Mouse (Mus musculus) right cerebral cortex, postnatal 14 days (tissue): Measurements from ENCODE around the gene Samhd1.
A peak's percentile ranks its signal among the peaks of the same experiment; 100 is the strongest.

Experiments
- DNase-seq: peaks from one replicate; pipeline ENCODE4 v3.0.0; 2022

Samhd1 gene

DNA sequence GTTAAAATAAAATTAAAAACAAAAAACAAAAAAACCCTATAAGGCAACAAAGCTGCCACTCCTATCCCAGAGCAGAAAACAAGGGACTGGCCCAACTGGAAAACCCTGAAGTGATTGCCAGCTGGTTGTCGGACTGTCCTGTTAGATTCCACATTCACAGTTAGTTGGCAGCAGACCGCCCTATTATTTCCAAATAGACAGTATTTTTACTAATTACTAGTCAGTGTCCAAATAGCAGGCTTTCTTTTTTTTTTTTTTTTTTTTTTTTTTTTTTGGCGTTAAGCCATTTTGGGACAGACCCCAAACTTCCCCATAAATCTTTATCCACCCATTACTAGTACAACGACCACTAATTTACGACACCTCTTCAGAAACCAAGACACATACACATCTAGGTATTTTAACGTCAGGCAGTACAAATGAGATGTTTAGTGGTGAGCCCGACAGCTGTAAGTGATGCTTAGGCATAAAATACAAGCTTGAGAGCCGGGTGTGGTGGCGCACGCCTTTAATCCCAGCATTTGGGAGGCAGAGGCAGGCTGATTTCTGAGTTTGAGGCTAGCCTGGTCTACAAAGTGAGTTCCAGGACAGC is 560 bp upstream of the Samhd1 start:
- no peak for DNase-seq

DNA sequence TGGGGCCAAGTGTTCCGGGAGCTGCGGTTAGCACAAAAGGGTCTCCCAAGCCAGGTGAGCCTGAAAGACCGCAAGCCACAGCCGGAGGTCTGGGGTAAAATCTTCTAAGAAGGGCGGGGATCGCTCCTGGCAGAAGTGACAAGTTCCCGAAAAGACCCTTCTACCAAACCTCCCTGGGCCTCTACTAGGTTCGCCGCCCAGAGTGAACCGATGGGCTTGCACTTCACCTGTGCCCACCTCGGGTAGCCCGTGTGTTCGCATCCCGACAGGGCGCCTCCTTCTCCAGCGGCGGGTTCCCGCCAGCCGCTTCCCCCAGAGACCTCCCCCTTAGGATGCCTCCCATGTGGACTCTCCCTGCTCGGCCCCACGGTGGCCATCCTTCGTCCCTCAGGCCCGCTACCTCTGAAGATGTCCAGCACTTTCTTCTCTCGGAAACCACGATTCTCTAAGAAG is 560 bp downstream of the Samhd1 start:
- no peak for DNase-seq

DNA sequence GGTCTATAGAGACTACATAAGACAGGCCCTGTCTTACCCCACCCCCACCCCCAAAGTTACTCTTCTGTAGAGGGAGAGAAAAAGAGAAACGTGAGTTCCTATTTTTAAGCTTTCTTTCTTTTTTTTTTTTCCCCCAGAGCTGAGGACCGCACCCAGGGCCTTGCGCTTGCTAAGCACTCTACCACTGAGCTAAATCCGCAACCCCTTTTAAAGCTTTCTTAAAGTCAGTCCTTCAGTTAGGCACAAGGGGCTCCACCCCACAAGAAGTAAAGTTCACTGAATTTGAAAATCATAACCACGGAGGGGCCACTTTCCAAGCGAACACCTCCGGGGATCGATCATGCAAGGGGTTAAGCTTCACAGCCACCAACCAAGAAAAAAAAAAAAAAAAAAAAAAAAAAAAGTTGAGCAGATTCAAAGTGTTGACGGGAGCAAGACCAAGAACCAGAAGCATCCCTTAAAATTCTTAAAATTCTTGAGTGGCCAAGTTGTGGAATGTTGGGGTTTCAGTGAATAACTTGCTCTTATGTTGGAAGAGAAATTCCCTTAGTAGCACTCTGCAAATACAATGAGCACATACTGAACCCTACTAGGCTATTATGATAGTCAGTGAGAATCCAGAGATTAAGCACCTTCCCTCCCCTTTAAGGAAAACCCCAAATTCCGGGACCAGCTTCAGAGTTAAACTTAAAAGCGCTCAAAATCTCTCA is 1.1 kb downstream of the Samhd1 start:
- no peak for DNase-seq

DNA sequence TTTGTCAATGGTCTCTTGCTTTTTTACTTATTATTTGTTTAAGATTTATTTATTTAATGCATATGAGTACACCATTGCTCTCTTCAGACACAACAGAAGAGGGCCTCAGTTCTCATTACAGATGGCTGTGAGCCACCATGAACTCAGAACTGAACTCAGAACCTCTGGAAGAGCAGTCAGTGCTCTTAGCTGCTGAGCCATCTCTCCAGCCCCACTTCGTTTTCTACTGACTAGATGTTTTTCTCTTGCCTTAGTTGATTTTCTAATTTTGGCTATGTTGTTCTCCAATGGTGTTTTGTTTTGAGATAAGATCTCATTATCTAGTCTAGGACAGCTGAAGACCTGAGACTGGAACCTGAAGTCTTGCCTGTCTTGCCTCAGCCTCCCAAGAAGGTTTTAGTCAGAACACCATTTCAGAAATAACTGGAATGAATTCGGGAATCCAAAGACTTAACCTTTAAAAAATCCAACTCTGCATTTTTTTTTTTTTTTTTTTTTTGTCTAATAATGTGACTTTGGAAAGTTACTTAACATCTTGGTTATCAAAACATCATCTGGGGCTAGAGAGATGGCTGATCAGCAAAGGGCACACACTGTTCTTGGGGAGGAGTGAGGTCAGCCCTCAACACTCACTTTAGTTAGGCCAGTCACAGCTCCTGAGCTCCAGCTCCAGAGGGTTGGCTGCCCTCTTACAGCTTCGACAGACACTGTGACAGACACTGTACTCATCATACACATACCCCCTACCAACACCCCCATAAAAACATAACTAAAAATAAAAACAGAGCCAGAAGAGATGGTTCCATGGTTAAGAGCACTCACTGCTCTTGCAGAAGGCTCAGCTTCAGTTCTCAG is 2.2 kb downstream of the Samhd1 start:
- DNase-seq, result no peak

DNA sequence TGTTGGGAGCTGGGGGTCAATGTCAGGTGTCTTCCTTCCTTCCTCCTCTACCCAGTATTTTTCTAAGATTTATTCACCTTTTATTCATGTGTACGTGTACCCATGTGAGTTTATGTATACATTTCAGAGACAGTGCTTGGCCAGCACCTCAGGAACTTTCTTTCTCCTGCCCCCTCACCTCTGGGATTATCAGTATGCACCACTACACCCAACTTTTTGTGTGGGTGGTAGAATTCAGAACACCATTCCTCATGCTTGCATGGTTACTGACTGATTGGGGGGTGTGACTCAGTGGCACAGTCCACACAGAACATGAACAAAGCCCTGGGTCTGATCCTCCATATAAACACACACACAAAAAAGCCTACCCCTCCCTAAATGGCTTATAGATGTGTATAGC is 3.0 kb downstream of the Samhd1 start:
- DNase-seq, result no peak

DNA sequence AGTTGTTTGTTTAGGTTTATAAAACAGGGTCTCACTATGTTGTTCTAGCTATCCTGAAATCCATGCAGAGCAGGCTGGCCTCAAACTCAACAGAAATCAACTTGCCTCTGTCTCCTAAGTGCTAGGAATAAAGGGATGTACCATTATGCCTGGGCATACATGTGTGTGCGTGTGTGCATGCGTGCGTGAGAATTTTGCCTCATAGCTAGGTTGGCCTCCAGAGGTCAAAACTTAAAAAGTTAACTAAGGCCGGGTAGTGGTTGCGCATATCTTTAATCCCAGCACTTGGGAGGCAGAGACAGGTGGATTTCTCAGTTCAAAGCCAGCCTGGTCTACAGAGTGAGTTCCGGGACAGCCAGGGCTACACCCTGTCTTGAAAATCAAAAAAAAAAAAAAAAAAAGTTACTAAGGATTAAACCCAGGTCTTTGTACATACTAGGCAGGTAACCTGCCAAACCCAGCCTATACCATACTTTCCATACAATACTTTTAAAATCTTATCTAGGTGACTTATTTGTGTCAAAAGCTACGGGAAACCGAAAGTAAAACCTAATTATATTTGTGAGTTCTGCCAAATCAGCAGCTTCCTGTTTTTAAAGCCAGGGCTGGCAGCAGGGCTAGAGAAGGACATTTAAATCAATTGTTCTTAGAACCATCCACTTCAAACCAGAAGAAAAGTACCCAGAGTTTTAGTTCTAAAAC is 4.1 kb downstream of the Samhd1 start:
- no peak for DNase-seq

DNA sequence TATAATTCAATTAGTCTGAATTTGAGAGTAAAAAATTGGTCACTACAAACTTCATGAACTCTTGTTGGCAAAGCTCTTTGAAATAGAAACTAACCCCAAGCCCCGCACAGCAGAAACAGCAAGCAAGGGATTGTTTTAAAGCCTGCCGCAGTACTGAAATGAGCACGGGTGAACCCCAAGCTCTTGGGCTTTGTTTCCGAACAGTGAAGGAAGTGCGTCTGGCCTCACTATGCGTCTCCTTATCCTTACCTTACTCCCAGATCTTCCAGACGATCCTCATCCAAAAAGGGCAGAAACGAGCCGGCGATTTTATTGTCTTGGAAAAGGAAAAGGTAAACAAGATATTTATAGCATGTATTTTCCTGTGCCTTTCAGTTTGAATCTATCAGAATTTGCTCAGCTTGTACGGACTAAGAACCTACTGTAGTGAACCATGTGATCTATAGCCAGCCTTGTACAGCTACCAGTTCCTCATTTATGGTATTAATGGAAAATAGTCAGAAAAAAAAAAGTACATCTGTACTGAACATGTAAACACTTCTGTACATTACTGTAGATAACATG is 5.4 kb downstream of the Samhd1 start:
- DNase-seq, result no peak

DNA sequence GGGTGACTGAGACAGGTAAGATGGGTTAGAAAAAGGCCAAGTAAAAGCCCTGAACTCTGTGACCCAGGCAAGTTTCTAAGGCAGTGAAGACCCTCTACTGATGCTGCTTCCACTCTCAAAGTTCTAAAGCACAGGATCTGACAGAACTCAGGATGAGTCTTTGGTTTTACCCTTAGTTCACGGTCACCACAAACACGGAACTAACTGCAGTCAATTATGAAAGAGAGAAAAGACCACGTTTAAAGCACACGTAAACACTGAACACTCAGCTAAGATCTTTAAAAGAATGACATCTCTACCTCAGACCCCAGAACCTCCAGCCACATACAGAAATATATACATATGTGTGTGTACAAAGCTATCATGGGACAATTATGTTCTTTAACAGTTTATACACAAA is 6.0 kb downstream of the Samhd1 start:
- DNase-seq, result no peak

DNA sequence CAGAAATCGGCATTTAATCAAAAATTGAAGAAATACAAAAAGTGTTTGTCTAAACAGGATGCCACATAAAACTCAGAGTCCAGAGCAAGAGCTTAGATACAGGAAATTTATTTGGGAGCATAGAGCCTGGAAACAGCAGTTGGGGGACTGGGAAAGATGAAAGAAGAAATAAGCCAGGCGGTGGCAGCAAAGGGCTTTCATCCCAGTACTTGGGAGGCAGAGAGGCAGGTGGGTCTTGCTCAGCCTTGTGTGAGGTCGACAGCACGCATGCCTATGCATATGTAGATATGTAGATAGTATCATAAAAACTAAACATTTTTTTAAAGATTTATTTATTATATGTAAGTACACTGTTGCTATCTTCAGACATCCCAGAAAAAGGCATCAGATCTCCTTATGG is 7.0 kb downstream of the Samhd1 start:
- DNase-seq, result peak; percentile 34

DNA sequence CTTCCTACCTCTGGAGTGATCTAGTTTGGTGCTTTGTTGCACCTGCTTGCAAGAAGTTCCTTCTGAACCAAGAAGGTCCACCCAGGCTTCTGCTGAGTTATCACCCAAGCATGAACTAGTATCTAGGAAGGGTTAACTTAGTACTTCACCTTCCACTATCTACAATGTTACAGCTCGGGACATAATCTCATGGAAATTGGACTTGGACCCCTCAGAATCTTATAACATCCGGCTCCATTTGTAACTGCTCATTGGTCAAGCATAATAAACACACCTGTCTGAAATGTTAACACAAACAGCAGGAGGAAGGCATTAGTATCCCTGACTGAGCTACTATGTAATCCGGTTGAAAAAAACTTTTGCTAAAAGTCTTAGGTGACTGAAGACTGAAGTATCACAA is 7.7 kb downstream of the Samhd1 start:
- no peak for DNase-seq

DNA sequence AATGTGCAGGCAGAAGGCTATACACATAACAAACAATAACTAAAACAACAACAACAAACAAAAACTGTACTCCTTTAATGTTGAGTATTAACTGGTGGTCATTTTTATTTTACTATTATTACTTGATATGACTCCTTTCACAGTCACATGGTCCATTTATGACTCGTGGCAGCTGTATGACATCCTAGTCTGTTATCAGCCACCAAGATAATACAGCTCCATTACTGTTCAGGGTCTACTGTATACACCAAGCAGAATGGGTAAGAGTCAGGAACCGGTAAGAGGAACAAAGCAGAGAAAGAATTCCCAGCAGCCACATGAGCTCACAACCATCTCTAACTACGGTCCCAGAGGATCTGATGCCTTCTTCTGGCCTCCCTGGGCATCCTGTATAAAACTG is 9.8 kb downstream of the Samhd1 start:
- DNase-seq, result no peak

DNA sequence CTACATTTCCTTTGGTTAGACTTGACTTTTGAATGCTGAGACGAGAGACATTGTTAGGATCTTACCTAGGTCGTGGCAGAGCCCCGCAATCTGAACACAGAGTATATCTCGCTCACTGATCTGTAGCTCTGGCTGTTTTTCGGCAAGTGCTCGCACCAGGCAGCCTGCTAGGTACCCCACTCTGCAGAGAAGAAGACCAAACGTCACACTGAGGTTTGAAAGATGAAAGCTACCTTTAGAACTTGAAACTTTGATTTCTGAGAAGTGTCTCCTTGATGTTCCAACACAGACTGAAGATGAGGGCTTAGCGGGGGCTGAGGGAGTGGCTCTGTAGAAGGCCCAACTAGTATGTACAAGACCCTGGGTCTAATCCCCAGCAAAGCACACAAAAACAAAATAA is 13.3 kb downstream of the Samhd1 start:
- DNase-seq, result no peak

DNA sequence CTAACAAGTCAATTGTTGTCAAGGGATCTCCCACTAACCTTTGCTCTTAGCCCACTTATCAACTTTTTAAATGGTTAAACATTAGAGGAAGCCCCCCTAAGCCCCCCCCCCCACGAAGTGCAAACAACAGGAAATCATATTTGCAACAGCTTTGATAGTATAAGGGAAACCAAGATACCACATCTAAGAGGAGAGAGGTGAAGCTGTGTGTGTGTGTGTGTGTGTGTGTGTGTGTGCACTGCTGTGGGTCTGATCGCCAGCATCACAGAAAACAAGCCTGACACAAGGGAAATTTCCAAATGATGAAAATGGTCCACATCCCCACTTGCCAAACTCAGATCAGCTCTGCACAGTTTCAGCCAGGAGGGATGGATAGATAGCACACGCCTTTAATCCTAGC is 16.0 kb downstream of the Samhd1 start:
- no peak for DNase-seq

DNA sequence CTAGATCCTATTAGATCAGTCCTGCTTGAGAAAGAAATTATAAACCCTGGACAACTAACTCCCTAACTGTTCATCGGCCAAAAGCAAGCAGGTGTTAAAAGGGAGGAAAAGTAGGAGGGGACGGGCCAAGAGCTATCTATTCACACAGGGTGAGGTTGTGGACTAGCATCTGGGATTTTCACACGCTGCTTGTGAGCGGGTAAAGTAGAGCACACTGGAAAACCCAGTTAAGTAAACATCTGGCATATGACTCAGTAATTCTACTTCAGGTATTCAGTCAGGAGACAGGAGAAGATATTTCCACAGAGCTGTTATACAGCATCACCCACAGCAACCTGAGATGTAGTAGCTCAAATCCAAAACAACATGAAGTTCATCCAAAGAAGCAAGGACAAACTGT is 16.5 kb downstream of the Samhd1 start:
- DNase-seq, result no peak

DNA sequence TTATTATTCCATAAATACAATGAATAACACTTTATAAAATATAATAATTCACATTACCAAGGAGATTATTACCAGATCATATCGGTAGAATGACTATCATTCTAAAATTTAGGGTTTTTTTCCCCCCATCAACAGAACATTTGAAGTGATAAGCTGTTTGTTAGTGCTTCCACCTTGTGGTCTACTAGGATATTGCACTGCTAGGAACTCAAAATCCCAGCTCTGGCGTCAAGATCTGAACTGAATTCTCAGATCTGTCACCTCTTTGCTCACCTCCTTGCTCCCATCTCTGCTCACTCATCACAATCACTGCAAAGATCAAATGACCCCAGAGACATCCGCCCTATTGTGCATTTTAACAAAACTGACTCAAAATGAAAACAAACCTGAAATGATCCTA is 18.1 kb downstream of the Samhd1 start:
- DNase-seq, result no peak

DNA sequence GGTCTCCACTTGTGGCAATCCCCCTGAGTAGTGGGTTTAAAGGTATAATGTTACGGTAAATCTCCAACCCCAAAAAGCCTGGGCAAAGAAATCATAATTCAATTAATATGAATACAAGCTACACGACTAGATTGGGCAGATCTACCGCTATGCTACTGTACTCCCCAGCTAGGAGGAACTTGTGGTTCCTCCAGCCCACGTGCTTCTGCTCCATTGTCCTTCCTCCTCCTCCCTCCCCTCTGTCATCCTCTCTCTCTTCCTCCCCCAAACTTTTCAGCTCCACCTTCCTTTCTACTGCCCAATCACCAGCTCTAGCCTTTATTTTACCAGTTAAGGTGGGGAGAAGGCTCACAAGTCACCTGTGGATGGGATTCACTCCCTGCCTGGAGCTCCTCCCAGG is 26.8 kb downstream of the Samhd1 start:
- no peak for DNase-seq

DNA sequence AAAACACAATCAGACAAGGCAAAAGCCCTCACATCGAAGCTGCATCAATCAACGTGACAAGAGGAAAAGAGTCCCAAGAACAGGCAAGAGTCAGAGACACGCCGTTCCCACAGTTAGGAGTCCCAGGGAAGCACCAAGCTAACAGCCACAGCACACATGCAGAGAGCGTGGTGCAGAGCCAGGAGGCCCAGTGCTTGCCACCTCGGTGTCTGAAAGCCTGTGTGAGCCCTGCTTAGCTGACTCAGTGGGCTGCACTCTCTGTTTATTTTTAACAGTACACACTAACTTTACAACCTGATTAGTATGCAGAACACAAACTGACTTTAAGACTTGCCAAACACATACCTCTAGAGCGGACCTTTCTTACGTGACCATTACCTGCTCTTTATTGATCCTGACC is 30.6 kb downstream of the Samhd1 start:
- DNase-seq, result no peak

DNA sequence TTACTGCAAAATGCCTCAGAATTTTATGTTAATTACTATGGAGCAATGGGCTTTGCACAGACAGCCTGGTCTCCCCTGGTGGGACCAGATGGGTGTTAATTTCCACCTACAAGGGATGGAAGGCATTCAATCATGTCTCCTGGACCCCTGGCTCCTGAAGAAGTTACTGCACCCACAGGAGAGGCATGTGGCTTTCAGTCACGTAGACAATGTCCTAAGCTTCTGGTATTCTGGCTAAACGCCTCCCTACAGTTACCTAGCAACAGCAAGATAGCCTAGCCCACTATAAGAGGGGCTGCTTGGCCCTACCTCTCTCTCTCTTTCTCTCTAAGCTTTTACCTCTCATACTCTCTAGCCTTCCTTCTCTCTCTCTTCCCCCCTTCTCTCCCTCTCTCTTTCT is 32.8 kb downstream of the Samhd1 start:
- no peak for DNase-seq

DNA sequence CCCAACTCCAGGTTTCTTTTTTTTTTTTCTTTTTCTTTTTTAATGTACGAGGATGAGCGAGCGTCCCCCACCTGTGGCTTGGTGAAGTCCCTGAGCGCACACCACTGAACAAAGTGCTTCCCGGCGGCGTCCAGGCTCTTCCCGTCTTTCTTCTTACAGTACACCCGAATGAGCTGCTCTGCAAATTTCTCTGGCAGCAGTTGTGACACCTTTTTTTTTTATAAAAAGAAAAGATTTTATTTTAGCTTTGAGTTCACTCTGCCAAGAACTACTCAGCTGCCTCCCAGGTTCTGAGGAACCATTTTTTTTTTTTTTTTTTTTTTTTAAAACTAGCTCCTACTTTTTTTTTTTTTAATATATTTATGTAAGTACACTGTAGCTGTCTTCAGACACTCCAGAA is 33.4 kb downstream of the Samhd1 start:
- no peak for DNase-seq

DNA sequence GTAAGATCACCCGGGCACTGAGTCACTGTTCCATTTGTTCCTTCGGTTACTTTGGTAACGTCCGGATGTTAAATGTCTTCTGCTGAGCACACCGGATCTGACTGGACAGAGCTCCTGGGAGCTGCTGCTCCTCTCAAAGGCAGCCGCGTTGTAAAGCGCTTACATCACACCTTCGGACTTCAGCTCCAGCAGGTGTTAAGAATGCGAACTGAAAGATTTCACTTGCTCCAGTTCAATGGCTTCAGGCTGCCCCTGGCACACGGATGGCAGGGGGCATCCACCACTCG is 34.8 kb downstream of the Samhd1 start:
- no peak for DNase-seq

DNA sequence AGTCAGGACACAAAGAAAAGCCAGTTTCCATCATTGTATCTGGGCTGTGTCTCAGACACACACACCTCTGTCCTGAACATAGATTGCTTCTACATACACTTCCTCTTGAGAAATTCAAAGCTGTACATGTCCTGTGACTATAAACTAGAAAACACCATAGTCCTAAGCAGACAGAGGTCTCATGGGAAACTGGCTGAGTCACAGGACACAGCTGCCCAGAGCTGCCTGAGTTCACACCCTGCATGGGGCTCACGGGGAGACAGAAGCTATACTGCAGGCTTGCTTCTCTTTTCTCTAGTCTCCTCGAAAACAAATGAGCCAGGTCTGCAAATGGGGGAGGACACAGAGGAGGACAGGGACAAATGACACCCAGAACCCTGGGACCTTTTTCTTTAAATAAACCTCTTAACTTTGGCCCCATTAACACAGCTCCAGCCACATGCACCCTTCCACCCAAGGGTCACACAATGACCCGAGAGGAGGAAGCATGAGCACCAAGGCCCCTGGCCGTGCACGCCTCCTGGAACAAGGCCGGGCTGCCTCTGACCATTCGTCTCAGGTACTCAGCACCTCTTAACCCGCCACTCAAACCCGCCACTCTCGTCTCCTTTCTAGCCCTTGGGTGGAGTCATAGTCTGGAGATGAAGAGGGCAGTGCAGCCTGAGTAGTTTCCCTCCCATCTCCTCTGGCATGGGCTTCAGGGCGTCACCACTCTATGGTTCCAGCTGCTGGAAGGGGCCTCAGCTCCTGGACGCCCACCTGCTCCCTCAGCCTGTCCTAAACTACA is 35.3 kb downstream of the Samhd1 start:
- no peak for DNase-seq

DNA sequence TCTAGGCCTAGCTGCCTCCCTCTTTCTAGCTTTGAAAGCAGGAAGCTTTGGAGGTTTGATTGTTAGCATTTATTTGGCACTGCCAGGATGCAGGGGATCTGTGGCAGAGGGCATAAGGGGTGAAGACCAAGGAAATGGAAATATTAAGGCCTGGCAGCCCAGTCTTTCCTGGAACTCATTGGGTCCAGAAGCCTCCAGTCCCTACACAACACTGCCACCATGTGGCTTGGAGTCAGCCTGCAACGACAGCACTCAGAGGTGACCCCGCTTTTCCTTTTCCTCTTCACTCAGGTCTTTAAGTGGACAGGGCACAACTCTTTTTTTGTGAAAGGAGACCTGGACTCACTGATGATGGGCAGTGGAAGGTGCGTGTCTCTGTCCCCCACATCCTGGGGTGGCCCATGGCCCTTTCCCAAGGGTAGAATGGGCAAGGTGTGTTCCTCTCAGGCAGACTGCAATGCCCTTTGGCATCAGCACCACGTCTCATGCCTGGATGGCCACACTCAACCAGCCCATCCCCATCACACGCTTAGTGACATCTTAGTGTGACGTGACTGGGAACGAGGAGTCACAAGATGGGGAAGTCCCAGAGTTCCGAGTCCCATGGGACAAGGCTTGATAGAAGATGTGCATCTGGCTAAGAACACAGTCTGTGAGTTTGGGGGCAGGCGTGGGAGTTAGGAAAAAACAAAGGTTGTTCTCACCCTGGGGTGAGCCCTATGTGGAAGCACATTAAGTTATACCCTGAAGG is 39.9 kb downstream of the Samhd1 start:
- peak; percentile 81 for DNase-seq
